Mouse (Mus musculus): Measurements from ENCODE around the gene Mrps7.

DNA sequence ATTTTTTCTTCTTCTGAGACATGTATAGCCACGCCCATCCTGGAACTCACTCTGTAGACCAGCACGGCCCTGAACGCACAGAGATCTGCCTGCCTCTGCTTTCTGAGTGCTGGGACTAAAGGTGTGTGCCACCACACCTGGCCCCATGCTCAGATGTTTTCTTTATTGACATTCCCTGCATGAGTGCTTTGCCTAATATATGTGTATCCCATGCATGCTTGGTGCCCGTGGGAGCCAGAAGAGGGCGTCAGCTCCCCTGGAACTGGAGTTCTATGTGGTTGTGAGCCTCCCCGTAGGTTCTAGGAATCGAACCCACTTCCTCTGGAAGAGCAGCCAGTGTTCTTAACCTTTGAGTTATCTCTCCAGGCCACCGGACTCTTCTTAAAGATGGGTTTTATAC is 31.3 kb downstream of the Mrps7 start:
- TF ChIP-seq POLR2A (IDR thresholded peaks at IDR 0.05; ENCODE audit: low read depth, low read length) (no peak), CTCF (conservative IDR thresholded peaks at IDR 0.05; ENCODE audit: insufficient read depth, insufficient read length, low read depth, low read length) (no peak)

Measured in kidney, adult 2 months (tissue).